Mouse (Mus musculus): ENCODE data around the gene Acoxl. TPM values are rescaled to one million over a fixed set of nuclear protein-coding genes. Genes with fewer than 3 reads are reported as not detected.

Gene Acoxl
- polyA plus RNA-seq, 1 experiment, result not detected

DNA sequence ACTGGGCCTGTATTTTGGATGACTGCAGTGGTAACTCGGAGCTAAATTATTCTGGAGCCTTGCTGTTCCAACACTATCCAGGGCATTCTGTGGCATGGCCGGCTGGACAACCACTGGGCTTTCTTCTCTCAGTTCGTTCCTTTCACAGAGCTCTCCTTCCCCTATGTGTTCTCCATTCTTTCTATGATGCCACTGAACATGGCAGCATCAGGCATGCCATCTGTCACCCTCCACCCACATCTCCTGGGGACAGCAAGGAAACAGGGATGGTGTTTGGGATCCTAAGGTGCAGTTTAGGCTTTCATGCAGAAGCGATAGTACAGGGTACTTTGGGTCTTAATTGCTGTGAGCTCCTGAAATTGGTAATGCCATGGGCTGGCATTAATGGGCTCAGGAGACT lies 71.1 kb downstream of the Acoxl start:
- no peaks in the 10 kb centered on the region for H3K9me3 ChIP-seq (ENCODE audit: control insufficient read depth, low read length)
- no peaks in the 10 kb centered on the region for H3K36me3 ChIP-seq (ENCODE audit: control insufficient read depth)
- no peak overlapping the region for H3K4me3 ChIP-seq (replicated peaks)
- TF ChIP-seq TAL1 (IDR thresholded peaks at IDR 0.05; ENCODE audit: low read length), result no peak
- no peak for TF ChIP-seq GATA1 (IDR thresholded peaks at IDR 0.05; ENCODE audit: low read length)
- H3K27me3 ChIP-seq (ENCODE audit: control insufficient read depth), result no peaks in the 10 kb centered on the region
- H3K4me1 ChIP-seq (ENCODE audit: control insufficient read depth), result peaks cover 2% of the 10 kb centered on the region; the same call in 1 of the 2 replicates

DNA sequence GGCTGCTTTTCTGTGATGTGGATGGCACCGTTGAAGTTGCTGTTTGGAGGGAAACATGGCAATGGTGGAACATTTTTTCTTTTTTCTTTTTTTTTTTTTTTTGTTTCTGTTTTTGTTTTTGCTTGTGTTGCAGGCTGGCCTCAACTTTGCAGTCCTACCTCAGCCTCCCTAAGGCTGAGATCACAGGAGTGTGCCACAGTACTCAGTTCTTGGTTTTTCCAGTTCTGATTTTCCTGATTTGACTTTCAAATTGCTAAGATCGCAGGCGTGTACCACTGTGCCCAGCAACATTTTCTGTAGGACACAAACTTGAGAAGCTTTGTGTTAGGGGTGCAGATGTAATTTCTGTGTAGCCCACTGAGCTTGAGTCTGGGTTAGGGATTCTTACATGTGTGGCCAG lies 72.9 kb downstream of the Acoxl start:
- H3K4me1 ChIP-seq (ENCODE audit: control insufficient read depth), result peaks cover 2% of the 10 kb centered on the region; the same call in 1 of the 2 replicates

DNA sequence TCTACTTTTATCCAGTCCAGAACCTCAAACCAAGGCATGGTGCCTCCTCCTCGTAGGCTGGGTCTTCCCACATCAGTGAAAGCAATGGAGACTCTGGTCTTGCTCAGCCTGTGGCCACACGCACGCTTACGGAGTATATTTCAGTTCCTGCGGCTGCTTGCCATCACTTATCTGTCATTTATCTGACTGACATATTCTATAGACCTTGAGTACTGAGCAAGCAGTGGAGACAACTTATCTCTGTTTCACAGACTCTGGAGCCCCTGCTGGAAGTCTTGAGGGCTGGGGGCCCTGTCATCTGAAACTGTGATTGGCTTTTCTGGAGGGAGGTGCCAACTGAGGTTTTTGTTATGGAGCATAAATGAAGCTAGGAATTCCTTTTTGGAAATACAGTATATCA lies 75.4 kb downstream of the Acoxl start:
- no peaks in the 10 kb centered on the region for H3K27me3 ChIP-seq (ENCODE audit: control insufficient read depth)
- no peaks in the 10 kb centered on the region for H3K9me3 ChIP-seq (ENCODE audit: control insufficient read depth, low read length)
- no peak overlapping the region for H3K4me3 ChIP-seq (replicated peaks)
- TF ChIP-seq TAL1 (IDR thresholded peaks at IDR 0.05; ENCODE audit: low read length) (no peak), GATA1 (IDR thresholded peaks at IDR 0.05; ENCODE audit: low read length) (no peak)
- H3K4me1 ChIP-seq (ENCODE audit: control insufficient read depth), result peaks cover 4% of the 10 kb centered on the region; the same call in 1 of the 2 replicates
- H3K36me3 ChIP-seq (ENCODE audit: control insufficient read depth), result no peaks in the 10 kb centered on the region

More for the DNA sequence above, 72.9 kb downstream of the Acoxl start:
- Histone ChIP-seq H3K27me3 (ENCODE audit: control insufficient read depth) (no peaks in the 10 kb centered on the region), H3K4me3 (replicated peaks) (no peak overlapping the region), H3K9me3 (ENCODE audit: control insufficient read depth, low read length) (no peaks in the 10 kb centered on the region), H3K36me3 (ENCODE audit: control insufficient read depth) (no peaks in the 10 kb centered on the region)
- no peak for TF ChIP-seq TAL1 (IDR thresholded peaks at IDR 0.05; ENCODE audit: low read length)

DNA sequence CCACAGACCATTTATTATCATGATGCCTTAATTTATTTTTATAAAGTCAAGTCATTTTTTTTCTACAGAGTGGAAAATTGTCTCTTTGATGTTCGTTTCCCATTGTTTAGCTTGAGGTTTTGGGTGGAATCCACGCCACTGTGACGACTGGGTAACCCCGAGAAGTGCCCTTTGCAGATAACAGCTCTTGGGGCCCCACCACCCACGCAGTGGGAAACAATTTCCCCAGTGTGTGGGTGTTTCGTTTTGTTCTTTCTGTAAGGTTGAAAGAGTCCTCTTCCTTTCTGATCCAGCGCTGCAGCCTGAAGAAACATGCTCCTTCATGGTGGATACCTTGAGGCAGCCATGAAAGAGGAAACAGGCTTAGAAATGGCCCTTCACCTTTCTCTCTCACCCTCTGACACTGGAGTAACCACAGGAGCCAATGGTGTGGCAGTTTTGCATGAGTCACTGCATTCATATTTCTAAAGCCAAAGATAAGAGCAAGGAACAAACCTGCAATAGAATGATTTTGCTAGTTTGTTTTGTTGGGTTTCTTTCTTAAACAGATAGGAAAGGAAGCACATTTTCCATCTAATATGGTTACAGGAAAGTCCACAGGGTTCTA lies 78.2 kb downstream of the Acoxl start:
- H3K9me3 ChIP-seq (ENCODE audit: control insufficient read depth, low read length), result no peaks in the 10 kb centered on the region
- H3K4me3 ChIP-seq (replicated peaks), result no peak overlapping the region
- TF ChIP-seq GATA1 (IDR thresholded peaks at IDR 0.05; ENCODE audit: low read length) (no peak), TAL1 (IDR thresholded peaks at IDR 0.05; ENCODE audit: low read length) (no peak)
- H3K36me3 ChIP-seq (ENCODE audit: control insufficient read depth), result no peaks in the 10 kb centered on the region
- peaks cover 4% of the 10 kb centered on the region; the same call in 1 of the 2 replicates for H3K4me1 ChIP-seq (ENCODE audit: control insufficient read depth)
- H3K27me3 ChIP-seq (ENCODE audit: control insufficient read depth), result no peaks in the 10 kb centered on the region

DNA sequence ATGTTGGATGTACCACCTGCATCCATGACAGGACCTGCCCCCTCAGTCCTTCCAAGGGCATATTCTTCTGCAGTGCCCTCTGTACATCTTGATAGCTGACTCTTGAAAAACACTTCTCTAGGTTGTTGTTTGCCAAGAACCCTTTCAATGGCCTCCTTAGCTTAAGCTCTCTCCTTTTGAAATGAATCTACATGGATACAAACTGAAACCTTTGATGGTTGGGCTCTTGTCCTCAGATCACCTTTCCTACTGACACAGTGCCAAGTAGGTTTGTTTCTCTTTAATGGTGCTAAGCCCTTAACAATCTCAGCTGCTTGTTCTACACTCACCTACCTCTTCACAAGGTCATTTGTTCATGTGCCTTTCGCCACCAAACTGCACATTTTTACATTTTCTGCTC lies 81.1 kb downstream of the Acoxl start:
- H3K27me3 ChIP-seq (ENCODE audit: control insufficient read depth), result no peaks in the 10 kb centered on the region
- peaks cover 3% of the 10 kb centered on the region; the same call in 1 of the 2 replicates for H3K4me1 ChIP-seq (ENCODE audit: control insufficient read depth)

DNA sequence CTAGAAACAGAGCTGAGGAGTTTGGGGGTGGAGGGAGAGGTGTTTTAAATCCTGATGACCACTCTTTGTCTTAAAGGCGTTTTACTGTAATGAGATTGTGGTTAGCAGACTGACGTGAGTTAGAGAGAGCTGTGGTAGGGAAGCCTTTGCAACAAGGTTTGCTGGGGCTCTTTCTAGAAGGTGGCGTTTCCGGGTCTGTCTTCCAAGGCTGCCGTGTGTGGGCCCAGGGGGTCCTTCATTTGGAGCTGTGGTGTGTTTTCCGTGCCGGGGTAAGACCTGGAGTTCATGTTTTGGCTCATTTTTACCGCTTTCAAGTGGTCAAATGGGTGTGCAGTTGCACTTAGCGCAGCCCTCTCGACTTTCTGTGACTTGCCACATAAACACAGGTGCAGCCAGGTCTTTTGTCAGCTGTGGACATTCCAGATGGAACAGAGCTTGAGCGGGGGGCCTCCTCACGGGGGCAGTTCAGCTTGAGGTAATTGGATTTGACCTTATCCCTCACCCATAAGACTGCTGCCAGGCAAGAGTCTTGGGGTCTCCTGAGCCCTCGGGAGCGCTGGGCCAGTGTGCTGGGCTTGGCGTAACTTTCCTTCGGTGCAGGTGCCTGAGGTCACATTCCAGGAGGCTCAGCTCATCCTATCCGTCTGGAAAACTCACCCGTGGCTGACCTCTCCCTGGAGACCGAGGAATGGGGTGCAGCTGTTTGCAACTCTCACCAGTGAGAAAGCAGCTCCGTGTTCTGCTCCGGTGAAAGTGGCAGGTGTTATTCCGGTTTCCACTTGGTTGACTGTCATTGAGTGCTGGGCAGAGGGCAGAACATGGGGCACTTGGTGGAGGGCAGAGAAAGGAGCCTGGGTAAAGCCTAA lies 83.6 kb downstream of the Acoxl start:
- H3K4me1 ChIP-seq (ENCODE audit: control insufficient read depth), result no peaks in the 10 kb centered on the region
- H3K36me3 ChIP-seq (ENCODE audit: control insufficient read depth), result no peaks in the 10 kb centered on the region
- no peak overlapping the region for H3K4me3 ChIP-seq (replicated peaks)
- H3K9me3 ChIP-seq (ENCODE audit: control insufficient read depth, low read length), result no peaks in the 10 kb centered on the region
- TF ChIP-seq GATA1 (IDR thresholded peaks at IDR 0.05; ENCODE audit: low read length) (no peak), TAL1 (IDR thresholded peaks at IDR 0.05; ENCODE audit: low read length) (no peak)
- no peaks in the 10 kb centered on the region for H3K27me3 ChIP-seq (ENCODE audit: control insufficient read depth)

More for the DNA sequence above, 81.1 kb downstream of the Acoxl start:
- Histone ChIP-seq H3K36me3 (ENCODE audit: control insufficient read depth) (no peaks in the 10 kb centered on the region), H3K4me3 (replicated peaks) (no peak overlapping the region), H3K9me3 (ENCODE audit: control insufficient read depth, low read length) (no peaks in the 10 kb centered on the region)
- TF ChIP-seq GATA1 (IDR thresholded peaks at IDR 0.05; ENCODE audit: low read length) (no peak), TAL1 (IDR thresholded peaks at IDR 0.05; ENCODE audit: low read length) (no peak)

DNA sequence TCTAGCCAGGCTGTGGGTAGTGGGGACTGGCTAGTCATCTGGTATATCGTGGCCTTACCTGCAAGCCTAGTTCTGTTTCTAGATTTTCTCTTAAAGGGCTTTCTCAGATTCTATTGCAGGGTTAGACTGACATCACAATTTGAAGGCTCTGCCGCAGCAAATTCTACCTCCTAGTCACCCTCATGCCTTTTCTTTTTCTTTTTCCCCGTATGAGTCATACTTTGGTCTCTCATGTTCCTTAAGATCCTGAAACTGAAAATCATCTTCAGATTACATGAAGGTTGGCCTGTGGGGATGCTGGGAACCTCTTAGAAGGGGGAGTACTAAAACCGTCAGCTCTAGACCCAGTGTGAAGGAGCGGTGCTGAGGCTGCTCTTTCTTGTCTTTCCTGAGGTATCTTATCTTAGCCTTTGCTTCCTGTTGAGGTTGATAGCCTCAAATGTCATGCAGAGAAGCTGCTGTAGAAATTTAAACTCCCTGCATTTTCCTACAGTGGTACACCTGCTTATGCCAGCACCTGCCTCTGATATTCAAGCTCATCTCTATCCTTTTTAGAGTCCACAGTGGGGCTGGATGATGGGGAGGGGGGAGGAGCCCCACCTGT lies 84.5 kb downstream of the Acoxl start:
- no peak overlapping the region for H3K4me3 ChIP-seq (replicated peaks)
- no peaks in the 10 kb centered on the region for H3K4me1 ChIP-seq (ENCODE audit: control insufficient read depth)
- no peak for TF ChIP-seq TAL1 (IDR thresholded peaks at IDR 0.05; ENCODE audit: low read length)
- no peak for TF ChIP-seq GATA1 (IDR thresholded peaks at IDR 0.05; ENCODE audit: low read length)
- H3K27me3 ChIP-seq (ENCODE audit: control insufficient read depth), result no peaks in the 10 kb centered on the region
- H3K36me3 ChIP-seq (ENCODE audit: control insufficient read depth), result no peaks in the 10 kb centered on the region
- H3K9me3 ChIP-seq (ENCODE audit: control insufficient read depth, low read length), result no peaks in the 10 kb centered on the region

DNA sequence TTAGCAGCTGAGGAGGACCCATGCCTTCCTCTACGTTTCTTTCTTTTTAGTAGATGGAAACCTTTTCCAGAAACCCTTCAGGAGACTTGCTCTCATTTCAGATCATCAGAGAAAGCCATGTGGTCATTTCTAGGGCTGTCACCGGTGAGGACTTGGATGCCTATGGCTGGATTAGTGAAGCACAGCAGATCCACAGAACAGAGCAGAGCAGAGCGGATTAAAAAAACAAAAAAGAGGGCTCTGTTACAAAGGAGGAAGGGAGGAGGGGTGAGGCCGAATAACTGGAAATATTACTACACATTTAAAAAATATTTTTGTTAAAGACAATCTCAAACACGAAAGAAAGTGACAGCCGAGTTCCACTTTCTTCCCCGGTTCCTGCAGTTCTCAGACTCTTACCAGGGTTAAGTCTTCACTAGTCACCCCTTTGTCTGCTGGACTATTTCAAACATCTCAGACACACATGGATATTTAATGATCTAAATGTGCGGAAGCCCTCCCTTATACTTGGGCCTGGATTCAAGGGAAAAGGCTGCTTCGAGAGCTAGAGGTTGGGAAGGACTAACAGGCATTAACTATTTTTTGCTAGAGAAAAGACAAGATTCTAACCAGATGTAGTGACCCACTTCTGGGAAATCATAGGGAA lies 88.1 kb downstream of the Acoxl start:
- Histone ChIP-seq H3K27me3 (ENCODE audit: control insufficient read depth) (no peaks in the 10 kb centered on the region), H3K9me3 (ENCODE audit: control insufficient read depth, low read length) (no peaks in the 10 kb centered on the region), H3K4me3 (replicated peaks) (no peak overlapping the region), H3K4me1 (ENCODE audit: control insufficient read depth) (no peaks in the 10 kb centered on the region), H3K36me3 (ENCODE audit: control insufficient read depth) (no peaks in the 10 kb centered on the region)
- no peak for TF ChIP-seq TAL1 (IDR thresholded peaks at IDR 0.05; ENCODE audit: low read length)
- no peak for TF ChIP-seq GATA1 (IDR thresholded peaks at IDR 0.05; ENCODE audit: low read length)

Measured in erythroblast, embryonic 14.5 days (primary cell).